Mouse (Mus musculus) testis, postnatal 14 days (tissue): ENCODE results near the gene 9130019O22Rik.
"Not testable (repeated sequence)": the region's sequence is repeated elsewhere in the genome, so short reads cannot be mapped to it uniquely, and the experiment has no call there.

Experiments used
- DNase-seq: peaks from one replicate; pipeline ENCODE4 v3.0.0; 2021; ENCODE audit warnings: low spot score

Gene 9130019O22Rik

DNA sequence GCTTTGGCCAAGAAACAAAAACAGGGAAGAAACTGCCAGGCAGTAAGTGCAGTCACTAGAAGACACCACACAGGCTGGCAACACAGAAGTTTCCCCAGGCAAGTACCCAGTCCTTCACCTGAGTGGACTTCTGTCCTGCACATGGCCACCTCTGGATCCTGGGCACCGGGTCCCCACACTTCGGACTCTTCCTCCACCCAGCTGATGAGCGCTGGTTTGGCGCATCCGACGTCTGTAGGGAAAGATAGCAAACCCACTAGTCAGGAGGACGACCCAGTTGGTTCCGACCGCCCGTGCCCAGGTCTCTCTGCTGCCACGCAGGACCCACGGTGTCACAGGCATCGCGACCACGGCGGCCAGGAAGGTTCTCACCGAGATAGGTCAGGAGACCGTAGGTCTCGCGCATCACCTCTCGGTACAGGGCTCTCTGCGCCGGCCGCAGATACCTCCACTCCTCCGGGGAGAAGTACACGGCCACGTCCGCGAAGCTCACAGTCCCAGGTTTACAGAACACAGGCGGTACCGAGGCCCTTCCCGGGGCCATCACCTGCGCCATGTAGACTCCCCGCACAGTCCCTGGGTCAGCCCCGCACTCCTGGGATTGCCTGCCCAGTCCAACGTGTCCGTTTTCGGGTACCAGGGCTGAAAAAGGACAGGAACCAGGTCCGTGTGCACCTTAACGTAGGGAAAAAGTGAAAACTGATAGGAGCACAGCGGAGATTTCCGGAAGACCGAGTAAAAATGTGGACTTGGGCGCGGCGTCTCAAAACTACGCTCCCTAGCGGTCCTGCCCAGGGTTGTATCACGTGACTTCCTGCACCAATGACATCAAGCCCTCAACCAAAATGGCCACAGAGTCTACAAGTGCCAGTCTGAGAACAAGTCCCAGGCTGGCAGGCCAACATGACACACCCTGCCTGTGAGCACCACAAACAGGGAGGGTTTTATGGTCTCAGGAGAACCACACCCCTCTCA is 11.4 kb downstream of the 9130019O22Rik start, which contains the start of gene Zfp747:
Zfp747 (minus strand) TSS at position 780 of the 975 bp plus-strand sequence.
- DNase-seq = peak; percentile 89

DNA sequence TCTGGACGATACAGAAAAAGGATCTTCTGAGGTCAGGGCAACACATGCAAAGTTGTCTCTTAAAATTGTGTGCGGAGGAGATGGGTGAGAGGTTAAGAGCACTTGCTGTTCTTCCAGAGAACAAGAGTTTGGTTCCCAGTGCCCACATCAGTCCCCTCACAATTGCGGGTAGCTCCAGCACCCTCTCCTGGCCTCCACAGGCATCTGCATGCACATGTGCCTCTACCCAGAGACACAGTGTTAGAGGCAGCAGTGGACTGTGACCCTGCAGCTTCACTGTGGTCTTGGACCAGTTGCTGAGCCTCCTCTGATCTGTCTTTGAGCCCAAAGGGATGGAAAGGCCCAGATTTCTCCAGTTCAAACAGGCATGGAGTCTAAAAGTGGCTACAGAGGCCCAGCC is 15.1 kb downstream of the 9130019O22Rik start:
- not testable (repeated sequence) for DNase-seq

DNA sequence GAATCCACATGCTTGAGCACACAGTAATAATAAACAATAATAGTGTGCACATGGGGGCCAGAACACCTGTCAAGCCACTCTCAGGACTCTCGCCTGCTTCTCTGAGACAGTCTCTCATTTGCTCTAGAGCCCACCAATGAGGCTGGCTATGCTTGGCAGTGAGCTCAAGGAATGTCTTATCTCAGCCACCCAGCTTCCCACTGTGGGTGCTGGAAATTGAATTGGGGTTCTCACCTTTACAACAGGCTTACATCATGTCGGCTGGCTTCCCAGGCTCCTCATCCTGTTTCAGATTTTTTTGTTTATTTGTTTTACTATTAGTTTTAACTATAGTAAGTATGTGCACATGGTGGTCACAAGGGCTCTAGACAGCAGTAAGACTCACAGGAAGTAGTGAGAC is 15.8 kb downstream of the 9130019O22Rik start:
- no peak for DNase-seq

- no peak for DNase-seq
Measured at GRCm38 (mm10) chr7:127366249-127366648, 20.7 kb downstream of the 9130019O22Rik start.

GRCm38 (mm10) chr7:127364166-127364565 is 22.8 kb downstream of the 9130019O22Rik start:
- no peak for DNase-seq

GRCm38 (mm10) chr7:127363475-127363921 is 23.5 kb downstream of the 9130019O22Rik start:
- no peak for DNase-seq

DNA sequence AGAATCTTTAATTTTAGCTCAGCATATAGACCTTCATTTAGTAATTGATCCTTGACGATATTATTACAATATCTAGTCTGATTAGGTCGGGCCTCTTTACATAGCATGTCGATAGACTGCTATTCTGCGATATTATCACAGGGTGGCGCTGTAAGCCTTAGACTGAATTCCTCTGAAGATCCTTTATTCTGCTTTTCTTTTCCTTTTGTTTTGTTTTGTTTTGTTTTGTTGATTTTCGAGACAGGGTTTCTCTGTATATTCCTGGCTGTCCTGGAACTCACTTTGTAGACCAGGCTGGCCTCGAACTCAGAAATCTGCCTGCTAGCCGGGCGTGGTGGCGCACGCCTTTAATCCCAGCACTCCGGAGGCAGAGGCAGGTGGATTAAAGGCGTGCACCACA is 24.5 kb downstream of the 9130019O22Rik start:
- DNase-seq = not testable (repeated sequence)

DNA sequence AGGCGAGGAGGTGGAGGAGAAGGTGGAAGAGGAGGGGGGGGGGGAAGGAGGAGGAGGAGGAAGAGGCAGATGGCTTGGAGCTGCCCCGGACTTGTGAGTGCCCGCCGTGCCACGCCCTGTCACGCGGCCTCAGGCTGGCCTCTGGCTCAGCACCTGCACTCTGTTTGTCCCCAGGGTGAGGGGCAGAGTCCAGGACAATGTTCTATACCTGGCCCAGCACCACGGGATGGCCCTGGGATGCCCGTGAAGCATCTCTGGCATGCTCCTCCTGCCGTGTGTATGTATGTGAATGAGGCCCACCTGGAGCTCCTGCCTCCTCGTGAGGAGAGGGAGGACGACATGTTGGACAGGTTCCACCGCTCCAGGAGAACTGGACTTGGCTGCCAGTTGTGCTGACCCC is 25.5 kb downstream of the 9130019O22Rik start:
- no peak for DNase-seq

DNA sequence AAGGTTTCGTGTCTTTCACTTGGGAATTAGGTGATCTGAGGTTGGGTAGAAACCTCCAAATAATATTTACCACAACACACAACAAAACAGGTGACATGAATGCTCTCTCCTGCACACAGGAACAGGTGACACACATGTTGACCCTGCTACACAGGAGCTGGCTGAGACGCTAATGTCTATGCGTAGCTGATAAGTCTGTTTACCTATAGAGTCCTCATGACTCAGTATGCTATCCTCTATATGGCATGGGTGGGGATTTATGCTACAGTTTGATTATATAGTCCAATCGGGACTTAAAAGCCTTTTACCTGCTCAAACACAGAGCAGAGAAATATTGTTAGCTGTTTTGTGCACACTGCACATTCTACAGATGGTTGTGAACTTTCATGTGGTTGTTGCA is 26.7 kb downstream of the 9130019O22Rik start:
- no peak for DNase-seq

DNA sequence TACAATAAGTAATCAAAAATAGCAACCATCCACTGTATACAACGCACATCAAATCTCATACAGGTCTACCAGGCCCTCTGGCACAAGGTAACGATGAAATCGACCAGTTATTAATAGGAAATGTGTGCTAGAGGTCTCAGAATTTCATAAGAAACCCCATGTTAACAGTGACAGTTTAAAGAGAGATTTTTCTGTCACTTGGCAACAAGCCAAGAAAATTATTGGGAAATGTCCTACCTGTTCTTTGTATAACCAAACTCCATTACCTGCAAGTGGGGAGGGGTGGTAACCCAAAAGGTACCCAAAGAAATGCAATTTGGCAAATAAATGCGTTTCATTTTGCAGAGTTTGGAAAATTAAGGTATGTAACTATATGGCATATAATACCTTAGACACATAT is 28.5 kb downstream of the 9130019O22Rik start:
- no peak for DNase-seq

- no peak for DNase-seq
Measured at GRCm38 (mm10) chr7:127357871-127358270, 29.1 kb downstream of the 9130019O22Rik start.

DNA sequence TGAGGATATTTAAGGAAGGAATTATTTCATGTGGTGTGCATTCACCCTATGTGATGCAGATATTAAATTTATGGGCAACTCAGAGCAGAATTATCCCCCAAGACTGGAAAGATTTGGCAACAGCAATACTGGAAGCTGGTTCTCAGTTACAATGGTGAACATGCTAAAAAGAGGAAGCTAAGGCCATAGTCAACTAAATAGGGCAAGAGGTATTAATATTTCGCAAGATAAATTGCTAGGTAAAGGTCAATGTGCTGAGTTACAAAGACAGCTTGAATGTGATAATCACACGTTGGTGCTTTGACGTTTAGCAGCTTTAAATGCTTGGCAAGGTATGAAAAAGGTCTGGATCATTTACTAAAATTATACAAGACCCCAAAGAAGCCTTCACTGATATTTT is 31.2 kb downstream of the 9130019O22Rik start:
- no peak for DNase-seq

DNA sequence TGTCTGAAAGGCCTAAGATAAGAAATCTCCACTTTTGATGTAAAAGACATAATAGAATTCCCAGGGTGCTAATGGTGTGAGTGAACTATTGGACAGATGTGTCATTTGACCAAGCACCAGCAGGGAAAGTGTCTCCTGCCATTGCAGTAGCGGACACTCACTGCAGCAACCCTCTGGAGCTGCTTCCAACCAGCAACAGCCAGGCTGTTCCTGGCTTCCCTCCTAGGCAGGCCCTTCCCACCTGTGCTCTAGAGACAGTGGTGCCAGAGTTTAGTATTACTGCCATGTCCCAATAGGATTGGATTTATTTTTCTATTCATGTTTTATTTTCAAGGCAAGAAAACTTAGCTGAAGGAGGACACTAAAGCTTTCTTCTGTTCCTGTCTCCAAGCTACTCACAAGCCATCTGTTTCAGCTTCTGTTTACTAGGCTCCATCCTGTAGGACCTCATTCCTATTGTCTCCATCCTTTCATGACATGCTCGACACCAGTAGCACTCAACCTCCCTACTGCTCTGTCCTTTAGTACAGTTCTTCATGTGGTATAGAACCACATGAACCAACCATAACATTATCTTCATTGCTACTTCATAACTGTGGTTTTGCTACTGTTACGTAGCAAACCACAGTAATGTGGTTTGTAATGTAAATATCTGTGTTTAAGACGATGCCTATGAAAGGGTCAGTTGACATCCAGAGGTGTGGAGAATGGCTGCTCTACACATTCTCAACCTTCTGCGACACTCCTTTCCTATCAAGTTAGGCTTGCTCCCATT is 35.5 kb downstream of the 9130019O22Rik start:
- DNase-seq = no peak

DNA sequence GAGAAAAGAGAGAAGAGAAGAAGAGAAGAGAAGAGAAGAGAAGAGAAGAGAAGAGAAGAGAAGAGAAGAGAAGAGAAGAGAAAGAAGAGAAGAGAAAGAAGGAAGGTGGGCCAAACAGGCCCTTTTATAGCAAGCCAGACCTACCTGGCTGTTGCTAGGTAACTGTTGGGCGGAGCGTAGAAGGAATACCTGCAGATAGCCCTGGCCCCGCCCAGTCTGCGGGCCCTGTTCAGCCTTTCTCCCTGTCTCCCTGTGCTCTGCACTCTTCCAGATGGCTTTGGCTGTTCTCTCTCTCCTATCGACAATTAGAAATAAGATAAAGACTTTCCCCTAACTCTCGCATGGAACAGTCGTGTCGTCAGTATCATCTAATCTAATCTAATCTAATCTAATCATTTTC is 40.3 kb downstream of the 9130019O22Rik start:
- DNase-seq = peak; percentile 61

DNA sequence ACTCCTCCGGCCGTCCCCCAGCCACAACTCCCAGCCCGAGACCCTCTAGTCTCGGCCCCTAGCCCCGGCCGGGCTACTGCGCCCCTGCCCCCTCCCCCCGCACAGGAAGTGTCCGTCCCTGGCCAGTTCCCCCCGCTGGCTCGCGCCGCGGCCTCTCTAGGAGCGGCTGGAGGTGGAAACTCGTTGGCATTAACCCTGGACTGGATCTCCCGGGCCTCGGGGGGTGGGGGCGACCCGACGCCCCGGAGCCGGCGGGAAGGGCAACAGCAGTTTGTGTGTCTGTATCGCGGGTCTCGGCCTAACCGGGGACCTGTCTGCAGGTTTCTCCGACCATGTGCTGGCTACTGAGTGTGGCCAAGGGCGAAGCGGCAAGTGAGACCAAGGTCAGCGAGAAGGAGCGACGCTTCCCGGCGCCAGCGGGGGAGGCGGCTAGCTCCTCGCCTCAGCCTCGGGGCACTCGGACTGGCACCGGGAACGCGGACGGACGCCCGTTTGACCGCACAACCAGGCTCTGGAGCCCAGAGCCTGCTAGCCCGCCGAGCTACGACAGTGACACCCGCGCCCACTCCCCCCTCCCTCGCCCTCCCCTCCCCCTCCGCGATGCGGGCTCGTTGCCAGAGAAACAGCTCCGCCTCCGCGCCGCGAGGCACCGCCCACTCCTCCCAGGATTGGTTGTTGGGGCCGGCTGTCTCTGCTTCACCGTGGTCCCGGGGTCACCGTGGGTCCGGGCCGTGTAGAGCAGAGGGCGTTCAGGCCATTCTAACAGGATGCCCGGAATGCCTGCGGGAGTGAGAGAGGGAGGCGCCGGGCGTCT is 41.2 kb downstream of the 9130019O22Rik start, which contains the start of gene Zfp768:
Zfp768 (minus strand) TSS at position 78 of the 814 bp plus-strand sequence.
- peak; percentile 94 for DNase-seq

DNA sequence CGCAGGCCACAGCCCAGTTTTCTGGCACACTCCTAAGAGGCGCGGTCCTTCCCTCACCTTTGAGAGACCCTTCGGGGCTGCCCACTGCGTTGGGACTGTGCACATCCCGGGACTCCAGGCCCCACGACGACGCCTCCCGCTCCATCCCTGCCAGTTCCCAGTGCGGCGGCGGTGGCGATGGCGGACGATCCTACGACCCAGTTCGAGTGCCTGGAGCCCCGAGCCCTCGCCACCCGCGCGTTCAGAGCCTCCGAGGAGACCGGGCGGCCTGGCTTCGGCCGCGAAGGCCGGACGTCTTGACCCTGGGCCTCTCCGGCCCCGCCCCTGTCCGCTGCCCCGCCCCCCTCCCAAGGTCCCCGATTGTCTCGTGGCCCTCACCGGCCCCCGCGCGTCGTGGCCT is 41.9 kb downstream of the 9130019O22Rik start:
- no peak for DNase-seq

DNA sequence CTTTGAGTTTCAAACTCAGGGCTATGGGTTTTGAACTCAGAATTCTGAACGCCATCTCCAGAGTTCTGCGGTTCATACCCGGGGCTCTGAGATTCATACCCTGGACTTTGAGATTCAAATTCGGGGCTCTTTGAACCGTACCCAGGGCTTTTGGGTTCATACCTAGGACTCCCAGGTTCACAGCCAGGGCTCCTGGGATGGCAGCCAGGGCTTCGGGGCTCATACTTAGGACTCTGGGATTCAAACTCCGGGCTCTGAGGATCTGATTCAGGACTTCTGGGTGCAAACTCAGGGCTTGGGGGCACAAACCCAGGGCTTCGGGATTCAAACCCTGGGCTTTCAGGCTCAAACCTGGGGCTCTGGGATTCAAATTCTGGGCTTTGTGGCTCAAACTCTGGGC is 42.6 kb downstream of the 9130019O22Rik start:
- DNase-seq = no peak

- no peak for DNase-seq
Measured at GRCm38 (mm10) chr7:127343351-127344019, 43.5 kb downstream of the 9130019O22Rik start.

DNA sequence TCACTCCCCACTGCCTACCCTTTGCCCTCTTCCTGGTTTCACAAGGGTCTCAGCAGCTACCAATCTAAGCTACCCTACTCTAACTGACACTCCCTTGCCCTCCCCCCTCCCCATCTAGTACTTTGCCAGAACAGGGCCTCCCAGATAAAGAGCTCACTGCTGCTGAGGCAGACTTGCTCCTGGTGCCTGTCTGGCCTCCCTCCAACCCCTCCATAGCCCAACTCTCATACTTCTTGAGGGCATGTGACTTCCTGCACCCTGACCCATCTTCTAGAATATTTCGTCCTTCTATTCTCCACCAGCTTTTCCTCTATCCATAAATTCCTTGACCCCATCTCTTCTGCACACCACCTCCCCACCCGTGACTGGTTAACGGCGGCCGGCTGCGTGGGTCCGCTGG is 44.1 kb downstream of the 9130019O22Rik start:
- no peak for DNase-seq

GRCm38 (mm10) chr7:127342332-127342731 is 44.6 kb downstream of the 9130019O22Rik start:
- DNase-seq = no peak

DNA sequence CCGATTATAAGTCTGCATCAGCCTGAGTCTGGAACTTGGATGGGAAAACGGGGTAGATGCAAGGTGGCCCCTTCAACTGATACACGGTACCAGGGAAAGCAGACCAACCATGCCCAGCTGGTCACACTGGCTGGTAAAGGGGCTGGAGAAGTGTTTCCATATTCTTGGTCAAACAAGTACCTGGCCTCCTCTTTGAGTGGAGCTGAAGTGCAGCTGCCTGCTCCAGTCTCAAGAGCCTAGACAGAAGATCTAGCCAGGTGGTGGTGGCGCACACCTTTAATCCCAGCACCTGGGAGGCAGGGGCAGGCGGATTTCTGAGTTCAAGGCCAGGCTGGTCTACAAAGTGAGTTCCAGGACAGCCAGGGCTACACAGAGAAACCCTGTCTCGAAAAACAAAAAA is 45.1 kb downstream of the 9130019O22Rik start:
- not testable (repeated sequence) for DNase-seq
